Mouse (Mus musculus): ENCODE data around the gene Lrrc57. TPM values are rescaled to one million over a fixed set of nuclear protein-coding genes. Genes with fewer than 3 reads are reported as not detected.

Gene Lrrc57
- polyA plus RNA-seq (2016; fragmentation: Nextera tagmentation; extraction: Ambion mirVana), result 24.6 and 27.3 TPM in 2 replicates

GRCm38 (mm10) chr2:120608830-120609723, at the start of gene Lrrc57, which contains the start of gene Haus2:
Gene Lrrc57 (minus strand): TSS chr2:120609520.
Gene Haus2 (plus strand): TSS chr2:120609383.
- under 1% methylated on average over 52 of the region's 52 CpGs for WGBS

GRCm38 (mm10) chr2:120658486-120658885, 49.2 kb upstream of the Lrrc57 start:
- ATAC-seq (ENCODE audit: insufficient number of reproducible peaks, insufficient read depth, low FRiP score, low TSS enrichment, low read depth), result no peak
- H3K9me3 ChIP-seq, result no peaks in the 10 kb centered on the region
- H3K27me3 ChIP-seq, result no peaks in the 10 kb centered on the region
- H3K4me3 ChIP-seq (replicated peaks), result no peak overlapping the region
- H3K9ac ChIP-seq (replicated peaks), result no peak overlapping the region
- no peak overlapping the region for H3K27ac ChIP-seq
- no peaks in the 10 kb centered on the region for H3K4me1 ChIP-seq (replicated peaks)
- 77% methylated on average over 5 of the region's 5 CpGs for WGBS
- no peak overlapping the region for H3K4me2 ChIP-seq
- H3K36me3 ChIP-seq, result no peaks in the 10 kb centered on the region

More at GRCm38 (mm10) chr2:120608830-120609723, at the start of gene Lrrc57, which contains the start of gene Haus2:
- ATAC-seq (ENCODE audit: insufficient number of reproducible peaks, insufficient read depth, low FRiP score, low TSS enrichment, low read depth), result peak; percentile 92
- peak within 1 kb of the TSS; percentile 78 for H3K9ac ChIP-seq (replicated peaks)
- peak within 1 kb of the TSS; percentile 66 for H3K4me2 ChIP-seq
- peaks cover 14% of the 10 kb centered on the region for H3K4me1 ChIP-seq (replicated peaks)
- no peaks in the 10 kb centered on the region for H3K27me3 ChIP-seq
- peak within 1 kb of the TSS; percentile 79 for H3K4me3 ChIP-seq (replicated peaks)
- H3K9me3 ChIP-seq, result no peaks in the 10 kb centered on the region
- peak within 1 kb of the TSS; percentile 89 for H3K27ac ChIP-seq
- peaks cover 30% of the 10 kb centered on the region for H3K36me3 ChIP-seq

- no peaks in the 10 kb centered on the region for H3K4me1 ChIP-seq (replicated peaks)
- no peak for ATAC-seq (ENCODE audit: insufficient number of reproducible peaks, insufficient read depth, low FRiP score, low TSS enrichment, low read depth)
- no peak overlapping the region for H3K9ac ChIP-seq (replicated peaks)
- H3K9me3 ChIP-seq, result no peaks in the 10 kb centered on the region
- no peaks in the 10 kb centered on the region for H3K36me3 ChIP-seq
- 97% methylated on average over 2 of the region's 2 CpGs for WGBS
- no peak overlapping the region for H3K4me2 ChIP-seq
- H3K27ac ChIP-seq, result no peak overlapping the region
- no peaks in the 10 kb centered on the region for H3K27me3 ChIP-seq
- H3K4me3 ChIP-seq (replicated peaks), result no peak overlapping the region
Measured at GRCm38 (mm10) chr2:120656711-120657110, 47.4 kb upstream of the Lrrc57 start.

GRCm38 (mm10) chr2:120655905-120656304, 46.6 kb upstream of the Lrrc57 start:
- no peak overlapping the region for H3K27ac ChIP-seq
- H3K9me3 ChIP-seq, result no peaks in the 10 kb centered on the region
- no peak overlapping the region for H3K4me2 ChIP-seq
- no peak for ATAC-seq (ENCODE audit: insufficient number of reproducible peaks, insufficient read depth, low FRiP score, low TSS enrichment, low read depth)
- no peak overlapping the region for H3K9ac ChIP-seq (replicated peaks)
- WGBS, result 94% methylated on average over 5 of the region's 5 CpGs
- H3K27me3 ChIP-seq, result no peaks in the 10 kb centered on the region
- no peaks in the 10 kb centered on the region for H3K36me3 ChIP-seq
- no peaks in the 10 kb centered on the region for H3K4me1 ChIP-seq (replicated peaks)
- H3K4me3 ChIP-seq (replicated peaks), result no peak overlapping the region

- WGBS, result 78% methylated on average over 2 of the region's 2 CpGs
- no peaks in the 10 kb centered on the region for H3K4me1 ChIP-seq (replicated peaks)
- H3K4me3 ChIP-seq (replicated peaks), result no peak overlapping the region
- no peak for ATAC-seq (ENCODE audit: insufficient number of reproducible peaks, insufficient read depth, low FRiP score, low TSS enrichment, low read depth)
- no peak overlapping the region for H3K4me2 ChIP-seq
- H3K9me3 ChIP-seq, result no peaks in the 10 kb centered on the region
- H3K27ac ChIP-seq, result no peak overlapping the region
- no peaks in the 10 kb centered on the region for H3K27me3 ChIP-seq
- H3K36me3 ChIP-seq, result no peaks in the 10 kb centered on the region
- H3K9ac ChIP-seq (replicated peaks), result no peak overlapping the region
Measured at GRCm38 (mm10) chr2:120654693-120655092, 45.4 kb upstream of the Lrrc57 start.

GRCm38 (mm10) chr2:120652925-120653284, 43.6 kb upstream of the Lrrc57 start:
- no peak for ATAC-seq (ENCODE audit: insufficient number of reproducible peaks, insufficient read depth, low FRiP score, low TSS enrichment, low read depth)
- 86% methylated on average over 7 of the region's 7 CpGs for WGBS
- Histone ChIP-seq H3K4me1 (replicated peaks) (no peaks in the 10 kb centered on the region), H3K27me3 (no peaks in the 10 kb centered on the region), H3K36me3 (no peaks in the 10 kb centered on the region), H3K27ac (no peak overlapping the region), H3K9ac (replicated peaks) (no peak overlapping the region), H3K4me3 (replicated peaks) (no peak overlapping the region), H3K9me3 (no peaks in the 10 kb centered on the region), H3K4me2 (no peak overlapping the region)

- H3K27me3 ChIP-seq, result no peaks in the 10 kb centered on the region
- no peak overlapping the region for H3K4me3 ChIP-seq (replicated peaks)
- H3K9me3 ChIP-seq, result no peaks in the 10 kb centered on the region
- H3K4me2 ChIP-seq, result no peak overlapping the region
- H3K9ac ChIP-seq (replicated peaks), result no peak overlapping the region
- no peak for ATAC-seq (ENCODE audit: insufficient number of reproducible peaks, insufficient read depth, low FRiP score, low TSS enrichment, low read depth)
- H3K27ac ChIP-seq, result no peak overlapping the region
- WGBS, result 81% methylated on average over 7 of the region's 7 CpGs
- H3K4me1 ChIP-seq (replicated peaks), result no peaks in the 10 kb centered on the region
- no peaks in the 10 kb centered on the region for H3K36me3 ChIP-seq
Measured at GRCm38 (mm10) chr2:120652256-120652924, 43.1 kb upstream of the Lrrc57 start.

GRCm38 (mm10) chr2:120646777-120647176, 37.5 kb upstream of the Lrrc57 start:
- 44% methylated on average over 4 of the region's 4 CpGs for WGBS
- Histone ChIP-seq H3K27ac (no peak overlapping the region), H3K9ac (replicated peaks) (no peak overlapping the region), H3K4me1 (replicated peaks) (no peaks in the 10 kb centered on the region), H3K27me3 (no peaks in the 10 kb centered on the region), H3K36me3 (no peaks in the 10 kb centered on the region), H3K4me3 (replicated peaks) (no peak overlapping the region), H3K4me2 (no peak overlapping the region), H3K9me3 (no peaks in the 10 kb centered on the region)
- ATAC-seq (ENCODE audit: insufficient number of reproducible peaks, insufficient read depth, low FRiP score, low TSS enrichment, low read depth), result no peak

GRCm38 (mm10) chr2:120643836-120644235, 34.5 kb upstream of the Lrrc57 start:
- no peak overlapping the region for H3K4me3 ChIP-seq (replicated peaks)
- H3K27ac ChIP-seq, result no peak overlapping the region
- H3K9ac ChIP-seq (replicated peaks), result no peak overlapping the region
- H3K27me3 ChIP-seq, result no peaks in the 10 kb centered on the region
- H3K36me3 ChIP-seq, result no peaks in the 10 kb centered on the region
- H3K9me3 ChIP-seq, result no peaks in the 10 kb centered on the region
- no peak for ATAC-seq (ENCODE audit: insufficient number of reproducible peaks, insufficient read depth, low FRiP score, low TSS enrichment, low read depth)
- H3K4me1 ChIP-seq (replicated peaks), result no peaks in the 10 kb centered on the region
- 80% methylated on average over 7 of the region's 7 CpGs for WGBS
- H3K4me2 ChIP-seq, result no peak overlapping the region

GRCm38 (mm10) chr2:120640835-120641234, 31.5 kb upstream of the Lrrc57 start:
- 93% methylated on average over 8 of the region's 8 CpGs for WGBS

GRCm38 (mm10) chr2:120631957-120632356, 22.6 kb upstream of the Lrrc57 start:
- H3K36me3 ChIP-seq, result peaks cover 12% of the 10 kb centered on the region
- H3K9me3 ChIP-seq, result no peaks in the 10 kb centered on the region
- H3K27me3 ChIP-seq, result no peaks in the 10 kb centered on the region
- H3K4me2 ChIP-seq, result no peak overlapping the region
- no peak overlapping the region for H3K27ac ChIP-seq
- no peak for ATAC-seq (ENCODE audit: insufficient number of reproducible peaks, insufficient read depth, low FRiP score, low TSS enrichment, low read depth)
- no peak overlapping the region for H3K9ac ChIP-seq (replicated peaks)
- H3K4me1 ChIP-seq (replicated peaks), result no peaks in the 10 kb centered on the region
- H3K4me3 ChIP-seq (replicated peaks), result no peak overlapping the region
- WGBS, result 80% methylated on average over 4 of the region's 4 CpGs

More at GRCm38 (mm10) chr2:120640835-120641234, 31.5 kb upstream of the Lrrc57 start:
- ATAC-seq (ENCODE audit: insufficient number of reproducible peaks, insufficient read depth, low FRiP score, low TSS enrichment, low read depth), result no peak
- no peaks in the 10 kb centered on the region for H3K36me3 ChIP-seq
- no peak overlapping the region for H3K27ac ChIP-seq
- no peaks in the 10 kb centered on the region for H3K9me3 ChIP-seq
- no peak overlapping the region for H3K4me3 ChIP-seq (replicated peaks)
- no peak overlapping the region for H3K9ac ChIP-seq (replicated peaks)
- no peaks in the 10 kb centered on the region for H3K4me1 ChIP-seq (replicated peaks)
- no peak overlapping the region for H3K4me2 ChIP-seq
- H3K27me3 ChIP-seq, result no peaks in the 10 kb centered on the region

Measured in limb, embryonic 12.5 days (tissue).